Mouse (Mus musculus) cerebral cortex, adult 2 months (tissue): ENCODE results near the gene Phrf1.

Experiments
- WGBS: fragments of 180-500 bp; shearing (Covaris S2); methylation state at CpG from one replicate; pipeline ENCODE4 v1.1.7; 2018; 5-methylcytosine and 5-hydroxymethylcytosine counted together

Phrf1 gene

DNA sequence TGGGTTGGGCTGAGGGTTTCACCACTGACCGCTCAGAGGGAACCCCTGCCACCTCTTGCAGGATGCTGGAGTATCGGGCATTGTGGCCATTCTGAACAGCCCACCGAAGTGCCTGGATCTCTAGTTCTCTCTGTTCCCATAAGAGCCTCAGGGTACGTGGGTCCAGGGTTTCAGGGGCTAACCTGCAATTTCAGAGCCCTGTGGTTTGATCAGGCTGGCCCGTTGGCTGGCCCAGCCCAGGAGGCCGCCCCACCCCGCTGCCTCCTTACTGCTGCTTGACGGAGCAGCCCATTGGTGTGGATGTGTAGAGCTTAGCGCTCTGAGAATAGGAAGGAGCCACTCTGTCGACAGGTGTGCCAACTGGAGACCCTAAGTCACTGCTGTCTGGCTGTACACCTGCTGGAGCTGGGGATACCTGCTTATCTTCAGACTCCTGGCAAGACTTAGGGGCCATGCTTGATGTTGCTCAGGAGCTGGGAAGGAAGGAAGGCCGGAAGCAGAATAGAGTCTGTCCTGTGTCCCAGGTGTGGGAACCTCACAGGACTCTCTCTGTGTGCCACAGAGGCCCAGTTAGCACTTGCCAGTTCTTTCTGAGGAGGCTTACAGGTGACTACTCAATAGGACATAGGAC is 14.9 kb upstream of the Phrf1 start, which contains the start of gene Lmntd2:
Lmntd2 (minus strand) TSS at position 476 of the 631 bp plus-strand sequence.
- 96% methylated on average over 11 of the region's 11 CpGs for WGBS

DNA sequence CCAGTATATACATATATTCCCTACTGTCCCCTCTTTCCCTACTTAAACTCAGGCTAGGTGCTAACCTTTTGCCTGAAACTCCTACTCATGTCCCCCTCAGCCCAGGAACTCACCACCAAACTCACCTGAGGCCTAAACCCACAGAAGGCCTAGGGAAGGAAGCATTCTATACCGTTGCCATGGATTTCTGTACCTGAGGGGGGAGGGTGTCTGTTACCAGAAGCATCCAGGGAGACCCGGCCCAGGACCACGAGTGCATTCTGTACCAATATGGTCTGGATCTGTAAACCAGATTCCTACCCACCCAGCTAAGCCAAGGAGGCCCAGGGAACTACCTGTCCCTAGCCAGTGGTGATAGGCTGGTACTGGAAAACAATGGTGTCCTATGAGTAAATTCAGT is 14.3 kb upstream of the Phrf1 start:
- 82% methylated on average over 3 of the region's 3 CpGs for WGBS

DNA sequence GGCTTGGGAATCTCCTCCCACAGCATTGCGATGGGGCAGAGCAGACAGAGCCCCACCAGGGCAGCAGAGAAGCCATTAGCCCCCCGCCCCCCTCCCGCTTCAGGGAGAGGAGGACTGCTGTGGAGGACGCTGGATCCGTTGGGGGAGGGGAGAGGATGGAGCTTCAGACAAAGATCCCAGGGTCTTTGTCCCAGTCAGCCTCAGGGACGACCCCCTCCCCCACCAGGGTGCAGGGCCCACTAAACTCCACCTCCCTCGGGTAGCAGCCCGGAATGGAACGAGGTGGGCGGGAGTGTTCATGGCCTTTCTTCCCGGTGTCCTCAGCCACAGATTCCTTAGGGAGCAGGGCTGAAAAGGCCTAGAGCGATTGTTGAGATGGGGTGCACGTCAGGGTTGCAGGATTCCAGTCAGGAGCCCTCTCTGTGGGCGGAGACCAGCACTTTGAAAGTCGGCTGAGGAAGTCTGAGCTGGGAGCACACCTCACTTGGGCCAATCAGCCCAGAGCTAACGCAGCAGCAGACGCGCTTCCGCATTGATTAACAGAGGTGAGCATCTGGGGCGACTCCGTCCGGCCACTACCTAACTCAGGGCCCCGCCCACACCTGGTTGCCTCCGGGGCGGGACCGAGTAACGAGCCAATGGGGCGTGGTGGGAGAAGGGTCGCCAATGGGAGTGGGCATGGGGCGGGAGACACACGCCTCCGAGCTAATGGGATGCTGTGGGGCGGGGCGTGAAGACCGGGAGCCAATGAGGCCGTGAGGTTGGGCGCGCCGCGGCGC is 13.3 kb upstream of the Phrf1 start, which contains the start of gene Rassf7:
Rassf7 (plus strand) TSS at position 760 of the 779 bp plus-strand sequence.
- WGBS: 5% methylated on average over 41 of the region's 41 CpGs

DNA sequence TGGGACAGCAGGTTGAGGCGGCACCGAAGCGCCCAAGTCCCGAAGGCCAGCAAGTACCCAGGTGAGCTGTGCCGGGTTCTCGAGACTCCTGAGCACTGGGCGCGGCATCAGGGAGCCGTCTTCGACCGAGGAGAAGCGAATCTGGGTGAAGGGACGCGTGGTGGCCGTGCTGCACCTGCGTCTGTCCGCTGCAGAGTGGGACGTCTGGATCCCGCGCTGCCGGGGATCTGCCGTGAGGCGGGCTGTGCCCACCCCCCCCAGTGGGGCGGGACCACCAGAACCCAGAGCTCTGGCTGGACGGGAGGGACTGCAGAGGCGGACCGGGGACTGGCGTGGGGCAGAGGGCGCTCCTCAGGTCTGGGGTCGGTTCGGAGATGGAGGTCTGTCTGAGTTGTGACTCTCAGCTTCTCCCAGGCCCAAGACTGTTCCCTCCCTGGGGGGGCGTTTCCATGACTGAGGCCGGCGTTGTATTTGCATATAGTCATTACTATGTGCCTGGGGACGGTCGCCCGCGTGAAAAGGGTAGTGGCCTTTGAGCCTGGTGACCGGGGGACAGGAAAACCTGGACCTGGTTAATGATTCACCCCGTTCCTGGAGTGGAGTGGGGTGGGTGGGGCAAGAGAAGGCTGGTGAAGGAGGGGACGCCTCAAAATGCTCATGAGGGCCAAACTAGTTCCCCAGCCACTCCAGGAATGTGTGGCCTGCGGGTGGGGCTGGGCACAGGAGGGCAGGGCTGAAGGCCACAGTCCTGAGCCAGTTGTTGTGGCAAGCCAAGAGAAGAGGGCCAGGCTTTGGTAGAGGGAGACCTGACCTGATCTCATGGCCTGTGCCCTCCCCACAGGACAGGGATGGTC is 12.5 kb upstream of the Phrf1 start:
- WGBS: 4% methylated on average over 42 of the region's 42 CpGs

DNA sequence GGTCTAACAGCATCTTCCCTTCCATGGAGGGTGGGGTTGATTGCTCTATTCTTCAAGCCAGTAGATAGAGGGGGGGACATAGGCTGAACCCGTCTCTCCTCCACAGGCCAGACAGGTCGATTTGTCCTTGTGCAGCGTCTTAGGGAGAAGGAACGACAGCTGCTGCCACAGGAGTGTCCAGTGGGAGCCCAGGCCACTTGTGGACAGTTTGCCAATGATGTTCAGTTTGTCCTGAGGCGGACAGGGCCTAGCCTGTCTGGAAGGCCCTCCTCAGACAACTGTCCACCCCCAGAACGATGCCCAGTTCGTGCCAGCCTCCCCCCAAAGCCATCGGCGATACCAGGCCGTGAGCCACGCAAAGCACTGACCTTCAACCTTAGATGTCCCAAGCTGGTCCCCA is 11.7 kb upstream of the Phrf1 start:
- 94% methylated on average over 11 of the region's 11 CpGs for WGBS

DNA sequence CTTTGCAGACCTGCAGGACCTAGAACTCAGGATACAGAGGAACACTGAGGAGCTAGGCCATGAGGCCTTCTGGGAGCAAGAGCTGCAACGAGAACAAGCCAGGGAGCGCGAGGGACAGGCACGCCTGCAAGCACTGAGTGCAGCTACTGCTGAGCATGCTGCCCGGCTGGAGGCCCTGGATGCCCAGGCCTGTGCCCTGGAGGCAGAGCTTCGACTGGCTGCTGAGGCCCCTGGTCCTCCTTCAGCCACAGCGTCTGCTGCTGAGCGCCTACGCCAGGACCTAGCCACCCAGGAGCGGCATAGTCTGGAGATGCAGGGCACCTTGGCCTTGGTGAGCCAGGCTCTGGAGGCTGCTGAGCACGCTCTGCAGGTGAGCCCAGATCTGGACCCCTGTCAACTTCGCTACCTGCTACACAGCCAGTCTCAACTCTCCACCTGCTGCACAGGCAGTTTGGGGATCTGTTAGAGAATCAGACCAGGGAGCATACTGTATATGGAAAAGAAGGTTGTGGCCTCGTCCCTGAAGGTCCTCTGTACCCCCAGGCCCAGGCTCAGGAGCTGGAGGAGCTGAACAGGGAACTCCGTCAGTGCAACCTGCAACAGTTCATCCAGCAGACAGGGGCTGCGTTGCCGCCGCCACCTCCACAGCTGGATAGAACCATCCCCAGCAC is 11.1 kb upstream of the Phrf1 start:
- WGBS: 98% methylated on average over 17 of the region's 17 CpGs

DNA sequence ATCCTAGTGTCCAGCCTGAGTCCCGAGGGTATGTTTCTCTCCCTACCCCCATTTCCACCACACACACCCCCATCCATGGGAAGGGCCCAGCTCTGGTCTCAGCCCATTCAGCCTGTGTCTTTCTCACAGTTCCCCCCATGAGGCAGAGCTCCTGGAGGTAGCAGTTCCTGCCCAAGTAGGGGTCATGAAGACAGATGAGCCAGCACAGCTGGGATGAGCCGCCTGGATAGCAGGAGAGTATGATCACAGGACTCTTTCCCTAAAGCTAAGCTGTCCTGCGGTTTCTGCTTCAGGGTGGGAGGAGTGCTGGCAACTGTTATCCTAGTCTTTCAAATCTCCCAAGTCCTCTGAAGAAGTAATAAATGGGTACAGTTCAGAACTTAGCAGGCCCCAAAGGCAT is 10.4 kb upstream of the Phrf1 start:
- 79% methylated on average over 3 of the region's 3 CpGs for WGBS

DNA sequence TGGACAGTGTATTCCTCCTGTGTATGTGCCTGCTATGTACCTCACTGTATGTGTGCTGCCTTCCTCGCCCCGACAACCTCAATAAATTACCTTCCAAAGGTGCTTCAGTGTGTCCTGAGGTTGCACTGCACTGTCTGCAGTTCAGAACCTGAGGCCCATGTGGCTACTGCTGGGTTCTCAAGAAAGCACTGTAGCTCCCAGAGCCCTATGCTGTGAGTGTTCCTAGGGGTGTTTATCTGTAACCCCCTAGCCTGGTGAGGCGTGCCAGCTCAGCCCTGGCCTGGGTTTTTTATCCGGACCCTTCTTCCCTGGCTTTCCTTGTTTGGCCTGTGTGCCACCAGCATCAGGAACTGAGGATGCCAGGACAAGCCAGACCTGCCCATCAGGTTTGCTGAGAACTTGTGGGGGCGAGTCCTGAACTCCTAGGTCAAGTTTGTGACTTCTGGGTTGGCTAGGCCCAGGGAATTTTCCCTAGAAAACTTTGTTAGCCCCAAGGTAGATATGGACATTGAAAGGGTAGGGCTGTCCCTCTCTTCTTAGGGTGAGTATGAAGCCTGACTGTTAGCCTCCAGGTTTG is 9.9 kb upstream of the Phrf1 start:
- WGBS: 97% methylated on average over 5 of the region's 5 CpGs

DNA sequence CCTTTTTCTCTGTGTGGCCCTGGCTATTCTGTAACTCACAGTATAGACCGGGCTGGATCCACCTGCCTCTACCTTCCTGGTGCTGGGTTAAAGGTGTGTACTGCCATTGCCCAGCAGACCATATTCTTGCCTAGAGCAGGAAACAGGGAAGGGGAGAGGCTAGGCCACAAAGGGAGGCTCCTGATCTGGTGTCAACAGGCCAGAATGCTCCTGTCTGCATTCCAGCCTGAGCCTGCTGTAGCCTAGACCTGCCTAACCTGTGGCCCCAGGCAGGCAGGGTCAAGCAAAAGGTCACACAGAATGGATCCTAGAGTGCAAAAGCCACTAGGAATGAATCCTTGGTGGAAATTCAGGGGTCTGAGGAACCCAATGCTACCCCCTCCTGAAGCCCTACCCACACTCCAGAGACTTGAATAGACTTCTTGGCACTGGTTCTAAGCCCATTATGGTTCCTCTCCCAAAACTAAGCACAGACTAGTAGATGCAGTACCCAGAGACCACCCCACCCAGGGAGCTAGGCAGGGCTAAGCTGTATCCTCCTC is 9.0 kb upstream of the Phrf1 start:
- 100% methylated on average over 1 of the region's 1 CpGs for WGBS

DNA sequence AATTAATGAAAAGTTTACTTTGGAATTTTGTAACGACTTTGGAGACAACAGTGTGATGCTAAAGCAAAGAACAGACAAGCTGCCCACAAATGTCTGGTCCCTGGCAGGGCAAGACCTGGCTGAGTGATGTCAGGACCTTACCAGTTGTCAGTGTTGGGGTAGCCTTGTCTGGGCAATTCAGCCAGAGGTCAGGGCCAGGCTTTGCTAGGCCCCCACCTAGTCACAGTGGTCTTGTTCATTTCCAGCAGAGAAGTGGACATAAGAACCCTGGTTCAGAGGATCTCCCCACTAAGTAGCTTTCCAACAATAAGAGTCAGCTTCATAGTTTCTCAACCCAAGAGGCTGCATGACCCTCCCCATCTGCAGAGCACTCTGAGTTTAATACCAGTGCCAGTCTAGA is 8.2 kb upstream of the Phrf1 start:
- 74% methylated on average over 1 of the region's 1 CpGs for WGBS

DNA sequence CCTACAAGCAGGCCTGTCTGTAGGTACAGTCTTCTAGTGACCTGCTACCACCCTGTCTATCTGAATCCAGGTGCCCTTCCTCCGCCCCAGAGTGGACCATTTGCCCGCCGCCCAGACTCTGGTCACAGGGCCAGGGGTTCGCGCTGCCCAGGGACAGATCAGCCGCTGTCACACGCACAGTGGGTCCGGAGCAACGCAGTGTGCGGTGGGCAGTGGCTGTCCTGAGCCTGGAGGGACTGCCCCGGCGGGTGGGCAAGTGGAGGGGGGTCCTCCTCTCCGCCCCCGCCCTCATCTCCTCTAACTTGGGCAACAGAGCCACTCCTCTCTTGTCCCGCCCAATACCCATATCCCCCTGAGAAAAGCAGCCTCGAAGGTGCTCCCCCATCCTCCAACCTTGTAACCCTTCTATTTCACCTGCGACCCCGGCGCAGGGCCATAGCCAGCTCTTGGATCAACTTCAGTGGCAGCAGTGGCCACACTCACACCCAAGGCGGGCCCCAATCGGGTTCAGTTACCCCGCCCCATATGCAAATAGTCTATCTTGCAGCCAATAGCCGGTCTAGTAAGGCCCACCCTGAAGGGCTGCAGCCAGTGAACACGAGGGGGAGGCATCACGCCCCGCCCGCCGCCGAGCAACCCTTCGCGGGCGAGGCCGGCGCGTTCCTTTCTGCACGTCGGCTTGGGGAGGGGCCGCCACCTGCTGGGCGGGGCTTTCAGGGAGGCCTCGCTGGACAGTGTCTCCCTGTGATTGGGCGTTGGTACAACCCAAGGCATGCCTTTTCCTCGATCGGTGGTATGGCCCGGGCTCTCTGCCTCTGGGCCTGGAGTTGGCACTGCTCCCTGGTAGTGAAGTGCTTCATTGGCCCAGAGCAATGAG is 7.1 kb upstream of the Phrf1 start:
- WGBS: 12% methylated on average over 44 of the region's 44 CpGs

DNA sequence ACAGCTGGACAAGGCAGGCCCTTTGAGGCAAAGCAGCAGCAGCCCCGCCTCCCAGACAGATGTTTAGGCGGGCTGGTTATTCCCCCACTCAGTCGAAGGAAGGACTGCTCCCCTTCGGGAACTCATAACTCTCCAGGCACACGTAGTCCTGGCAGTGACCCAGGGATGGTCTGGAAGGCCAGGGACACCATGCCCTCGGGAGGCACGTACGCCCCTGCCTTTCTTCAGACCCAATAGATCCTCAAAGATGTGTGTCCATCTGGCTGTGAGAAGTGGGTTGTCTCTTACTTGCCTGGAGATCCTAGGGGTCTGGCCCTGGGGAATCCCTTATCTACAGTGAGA is 6.5 kb upstream of the Phrf1 start:
- 7% methylated on average over 8 of the region's 8 CpGs for WGBS

DNA sequence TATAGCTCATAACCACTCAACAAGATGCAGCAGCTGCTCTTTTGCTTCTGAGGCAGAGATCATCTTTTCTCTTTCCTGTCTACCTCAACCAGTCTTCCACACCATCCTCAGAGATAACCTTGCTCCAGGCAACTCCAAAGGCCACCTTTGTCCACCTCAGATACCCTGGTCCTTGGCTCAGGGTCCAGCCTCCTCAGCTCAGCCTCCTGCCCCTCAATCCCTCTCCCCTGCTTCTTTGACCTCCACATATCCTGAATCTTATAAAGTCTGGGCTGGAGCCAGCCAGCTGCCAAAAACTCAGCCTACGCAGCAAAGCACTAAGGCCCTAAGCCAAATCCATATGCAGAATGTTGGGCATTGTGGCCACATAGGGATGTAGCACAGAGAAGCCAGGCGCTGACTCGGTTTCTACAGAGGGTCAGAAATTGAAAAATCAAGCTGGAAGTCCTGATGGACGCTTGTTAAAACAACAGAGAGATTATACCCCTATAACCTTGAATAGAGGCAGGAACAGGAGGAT is 5.8 kb upstream of the Phrf1 start:
- WGBS: 82% methylated on average over 4 of the region's 4 CpGs

DNA sequence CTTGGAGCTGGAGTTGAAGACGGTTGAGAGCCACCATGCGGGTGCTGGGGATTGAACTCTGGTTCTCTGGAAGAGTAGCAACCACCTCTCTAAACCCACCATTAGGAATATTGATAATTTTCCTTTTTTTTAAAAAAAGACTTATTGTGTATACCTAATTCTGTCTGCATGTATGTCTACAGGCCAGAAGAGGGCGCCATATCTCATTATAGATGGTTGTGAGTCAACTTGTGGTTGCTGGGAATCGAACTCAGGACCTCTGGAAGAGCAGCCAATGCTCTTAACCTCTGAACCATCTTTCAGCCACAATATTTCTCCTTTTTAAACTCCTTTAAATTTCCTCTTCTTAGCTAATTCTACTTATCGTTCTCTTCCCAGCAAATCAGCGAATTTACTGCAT is 2.0 kb upstream of the Phrf1 start:
- 83% methylated on average over 6 of the region's 6 CpGs for WGBS

DNA sequence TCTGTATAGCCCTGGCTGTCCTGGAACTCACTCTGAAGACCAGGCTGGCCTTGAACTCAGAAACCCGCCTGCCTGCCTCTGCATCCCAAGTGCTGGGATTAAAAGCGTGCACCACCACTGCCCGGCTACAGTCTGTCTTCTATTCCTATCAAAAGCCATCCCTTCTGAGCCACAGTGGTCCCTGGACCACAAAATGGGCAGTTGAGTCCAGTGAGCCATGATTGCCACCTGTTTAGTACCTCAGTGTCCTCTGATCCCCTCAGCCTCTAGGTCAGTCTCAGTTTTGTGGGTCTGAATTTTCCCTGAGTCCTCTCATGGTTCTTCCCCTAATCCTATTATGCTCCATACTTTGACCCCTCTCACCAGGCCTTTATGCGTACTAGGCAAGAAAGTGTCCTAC is 788 bp upstream of the Phrf1 start:
- WGBS: 69% methylated on average over 4 of the region's 4 CpGs

DNA sequence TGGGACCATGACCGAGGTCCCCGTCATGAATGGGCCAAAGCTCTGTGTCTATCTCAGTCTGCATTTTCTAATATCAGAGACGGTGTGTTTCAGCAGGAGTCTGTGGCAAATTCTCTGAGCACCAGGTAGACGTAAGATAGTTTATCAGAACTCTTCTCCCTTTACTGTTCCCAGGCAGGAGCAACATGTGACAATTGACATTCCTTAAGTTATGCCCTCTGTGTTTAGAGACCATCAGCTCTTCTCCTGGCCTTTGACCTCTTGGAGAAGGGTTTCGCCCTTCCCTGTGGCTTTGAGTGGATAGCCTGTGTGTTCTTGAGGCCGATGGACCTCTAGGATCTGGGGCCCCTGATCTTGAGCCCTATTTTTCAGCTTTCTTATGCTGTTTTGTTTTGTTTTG is 1.1 kb downstream of the Phrf1 start:
- 60% methylated on average over 6 of the region's 6 CpGs for WGBS

DNA sequence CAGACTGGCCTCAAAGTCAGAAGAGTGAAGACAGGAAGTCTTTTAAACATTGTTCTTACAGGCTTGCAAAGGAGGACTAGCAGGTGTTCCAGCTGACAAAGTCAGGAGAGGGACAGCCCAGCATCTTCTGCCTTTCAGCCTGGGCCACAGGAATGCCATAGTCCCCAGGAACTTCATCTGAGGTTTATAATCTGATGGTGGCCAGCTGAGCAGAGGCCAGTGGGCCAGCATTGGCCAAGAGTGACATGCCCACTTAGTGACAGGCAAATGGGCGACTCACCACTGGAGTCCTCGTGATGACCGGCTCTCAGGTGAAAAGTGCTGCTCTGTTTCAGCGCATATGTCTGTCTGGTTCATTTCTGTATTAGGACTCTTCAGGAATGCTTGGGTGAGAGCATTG is 2.0 kb downstream of the Phrf1 start:
- 85% methylated on average over 4 of the region's 4 CpGs for WGBS

DNA sequence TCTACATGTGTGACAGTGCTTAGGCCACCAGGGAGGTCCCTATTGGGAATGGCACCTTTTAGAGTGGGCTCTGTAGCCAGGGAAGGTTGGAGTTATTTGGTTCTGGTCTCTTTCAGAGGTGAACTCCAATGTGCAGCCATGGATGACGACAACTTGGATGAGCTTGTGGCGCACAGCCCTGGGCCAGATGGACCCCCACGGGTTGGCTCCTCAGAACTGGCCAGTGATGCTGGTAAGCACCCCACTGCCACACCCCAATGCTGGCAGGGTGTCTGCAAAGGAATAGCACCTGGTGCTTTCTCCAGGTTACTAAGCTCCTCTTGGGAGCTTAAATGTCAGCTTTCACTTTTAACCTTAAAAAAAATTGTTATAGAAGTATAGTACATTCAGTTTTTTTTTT is 2.5 kb downstream of the Phrf1 start:
- WGBS: 76% methylated on average over 3 of the region's 3 CpGs

DNA sequence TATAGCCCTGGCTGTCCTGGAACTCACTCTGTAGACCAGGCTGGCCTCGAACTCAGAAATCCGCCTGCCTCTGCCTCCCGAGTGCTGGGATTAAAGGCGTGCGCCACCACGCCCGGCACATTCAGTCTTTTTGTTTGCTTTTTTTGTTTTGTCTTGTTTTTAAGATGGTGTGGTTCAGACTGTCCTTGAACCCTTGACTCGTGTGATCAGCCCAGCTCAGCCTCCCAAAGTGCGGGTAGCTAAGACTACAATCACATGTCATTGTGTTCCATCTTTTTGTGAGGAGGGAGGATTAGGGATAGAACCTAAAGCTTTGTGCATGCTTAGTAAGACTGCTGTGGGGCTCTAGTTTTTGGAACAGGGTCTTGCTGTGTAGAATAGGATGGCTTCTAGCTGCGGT is 3.0 kb downstream of the Phrf1 start:
- whole genome bisulfite sequencing: 93% methylated on average over 10 of the region's 10 CpGs

DNA sequence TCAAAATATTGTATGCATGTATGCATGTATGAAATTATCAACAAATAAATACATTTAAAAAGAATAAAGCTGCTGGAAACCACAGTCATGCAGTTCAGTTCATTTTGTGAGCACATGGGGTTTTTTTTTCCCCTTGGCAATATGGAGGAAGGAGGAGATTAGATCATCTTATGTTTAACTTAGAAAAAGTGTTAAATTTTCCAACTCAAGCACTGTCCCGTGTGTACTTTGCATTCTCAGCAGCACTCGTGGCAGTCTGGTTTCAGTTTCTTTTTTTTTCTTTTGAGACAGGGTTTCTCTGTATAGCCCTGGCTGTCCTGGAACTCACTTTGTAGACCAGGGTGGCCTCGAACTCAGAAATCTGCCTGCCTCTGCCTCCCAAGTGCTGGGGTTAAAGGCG is 21.9 kb downstream of the Phrf1 start:
- 75% methylated on average over 4 of the region's 4 CpGs for WGBS
